Mouse (Mus musculus): ENCODE data around the gene Rap1gap2. TPM values are rescaled to one million over a fixed set of nuclear protein-coding genes. Genes with fewer than 3 reads are reported as not detected.

The Rap1gap2 gene
- 0.08 TPM for polyA plus RNA-seq (2014; fragmentation: Illumina TruSeq; extraction: RNeasy Lipid Tissue Mini Kit (QIAGEN cat#74804); ENCODE audit: low read depth, low replicate concordance)

DNA sequence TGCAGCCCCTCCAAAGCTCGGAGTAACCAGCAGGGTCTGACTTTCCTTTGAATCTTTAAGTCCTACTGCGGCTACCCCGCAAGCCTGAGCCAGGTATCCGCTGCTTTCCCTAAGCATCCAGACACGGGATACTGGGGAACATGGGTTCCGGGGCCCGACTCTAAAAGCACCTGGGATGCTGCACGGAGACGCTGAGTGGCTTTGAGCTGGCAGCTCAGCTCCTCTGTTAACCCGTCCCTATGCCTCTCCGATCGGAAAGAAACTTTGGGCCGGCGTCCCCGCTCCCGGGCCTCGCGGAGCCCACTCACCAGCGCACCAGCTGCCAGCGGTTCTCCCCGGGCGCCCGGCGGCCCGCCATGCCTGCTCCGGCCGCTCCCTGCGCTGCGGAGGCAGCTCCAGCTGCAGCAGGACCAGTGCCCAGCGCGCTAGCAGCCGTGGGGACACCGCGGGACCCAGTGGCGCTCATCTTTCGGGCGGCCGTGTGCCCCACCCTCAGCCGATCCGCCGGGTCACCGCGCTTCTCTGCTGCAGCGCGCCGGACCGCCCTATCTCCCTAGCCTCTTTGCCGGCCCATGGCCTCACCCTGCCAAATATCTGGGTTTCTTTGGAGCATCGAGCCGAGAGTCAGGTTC, at the start of gene Rap1gap2:
Rap1gap2 (minus strand) TSS at position 371 of the 632 bp plus-strand sequence.

DNA sequence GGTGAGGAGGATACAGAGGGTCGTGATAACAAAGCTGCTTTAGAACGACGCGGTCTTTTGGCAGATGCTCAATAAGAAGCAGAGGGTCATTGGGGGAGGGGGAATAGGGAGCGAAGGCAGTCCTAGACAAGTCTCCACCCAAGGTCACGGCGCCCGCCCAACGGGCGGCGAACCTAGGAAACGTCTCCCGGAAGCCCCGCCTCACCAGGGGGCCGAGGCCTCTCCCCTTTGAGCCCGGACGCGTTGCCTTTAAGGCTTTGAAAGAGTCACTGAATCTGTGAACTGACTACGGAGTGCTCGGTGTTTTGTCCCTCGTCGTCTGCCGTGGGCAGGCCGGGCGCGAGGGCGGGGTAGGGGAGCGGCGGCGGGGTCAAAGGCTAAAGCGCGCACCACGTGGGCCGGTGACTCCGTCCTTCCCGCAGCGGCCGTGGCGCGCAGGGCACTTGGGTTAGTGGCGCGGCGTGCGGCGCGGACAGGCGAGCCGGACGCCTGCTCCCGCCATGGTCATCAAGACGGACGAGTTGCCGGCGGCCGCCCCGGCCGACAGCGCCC, 38.5 kb upstream of the Rap1gap2 start, which contains the start of gene Cluh:
Cluh (plus strand) TSS at position 401 of the 552 bp plus-strand sequence.

DNA sequence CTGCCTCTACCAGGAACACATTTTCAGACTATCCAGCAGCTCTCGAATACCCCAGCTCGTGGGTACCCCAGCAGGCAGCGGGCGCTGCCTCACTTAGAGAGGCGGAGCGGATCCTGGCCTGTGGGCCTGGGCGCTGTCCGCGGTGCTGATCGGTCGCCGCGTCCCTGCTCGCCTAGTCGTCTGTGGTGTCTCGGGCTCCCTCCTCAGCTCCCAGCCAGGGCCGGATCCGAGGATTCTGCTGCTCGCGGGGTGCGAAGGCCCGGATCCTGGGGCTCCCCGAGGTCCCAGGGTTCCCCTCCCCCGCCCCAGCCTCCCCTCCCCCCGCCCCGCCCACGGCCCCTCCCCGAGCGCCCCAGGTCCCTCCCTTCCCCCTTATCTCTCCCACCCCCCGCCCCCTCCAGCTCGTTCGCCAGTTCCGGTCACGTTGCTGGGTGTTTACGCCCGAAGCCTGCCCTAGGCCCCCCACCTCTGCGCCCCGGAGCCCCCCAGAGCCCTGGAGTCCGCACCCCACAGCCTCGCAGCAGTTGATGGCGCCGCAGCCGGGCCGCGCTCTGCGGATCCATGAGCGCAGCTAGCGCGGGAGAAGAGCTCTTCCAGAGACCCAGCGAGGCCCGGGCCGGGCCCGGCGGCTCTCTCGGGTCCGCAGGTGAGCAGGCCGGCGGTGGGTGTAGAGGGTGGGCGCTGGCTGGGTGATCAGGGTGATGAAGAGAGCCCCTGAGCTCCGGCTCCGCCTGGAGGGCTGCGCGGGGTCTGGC, 8.7 kb upstream of the Rap1gap2 start, which contains the start of gene Ccdc92b:
Ccdc92b (plus strand) TSS at position 405 of the 755 bp plus-strand sequence.

DNA sequence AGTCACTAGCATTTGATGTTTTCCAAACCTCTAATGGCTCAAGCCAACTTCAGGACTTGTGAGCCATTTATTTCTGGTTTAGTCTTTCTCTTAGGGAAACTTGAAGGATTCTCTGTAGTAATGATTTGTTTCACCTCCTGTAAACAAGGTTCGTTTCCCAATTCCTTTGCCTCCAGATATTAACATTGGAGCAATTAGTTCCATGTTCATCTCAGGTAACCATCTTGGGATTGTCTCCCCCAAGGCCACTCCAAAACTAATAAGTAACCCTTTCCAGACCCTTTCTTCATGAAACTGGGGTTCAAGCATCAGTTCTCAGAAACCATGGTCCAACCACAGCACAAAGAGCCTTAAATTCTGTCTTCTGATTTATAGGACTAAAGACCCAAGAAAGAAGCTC, 248.9 kb downstream of the Rap1gap2 start, which contains the start of gene Olfr412:
Olfr412 (plus strand) TSS at position 301 of the 400 bp plus-strand sequence.

GRCm38 (mm10) chr11:74352550-74352949, 258.2 kb downstream of the Rap1gap2 start, which contains the start of gene Olfr411:
Olfr411 (minus strand) TSS chr11:74352650.

DNA sequence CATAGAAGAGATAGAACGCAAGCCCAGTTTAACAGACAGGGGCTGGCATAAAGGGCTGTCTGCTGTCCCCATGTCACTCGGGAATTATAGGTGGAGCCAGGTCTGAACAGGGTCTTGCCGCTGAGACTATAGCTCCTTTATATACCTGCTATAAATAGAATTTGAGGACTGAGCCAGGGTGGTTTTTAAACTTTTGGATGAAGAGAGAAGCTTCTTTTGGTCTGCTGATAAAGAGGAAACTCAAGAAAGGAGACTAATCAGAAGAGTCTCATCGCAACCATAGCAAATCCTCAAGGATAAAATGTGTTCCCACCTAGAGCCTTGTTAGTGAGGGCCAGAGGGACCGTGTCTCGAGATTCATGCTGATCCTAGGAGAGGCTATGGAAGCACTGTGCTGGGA, 272.8 kb downstream of the Rap1gap2 start, which contains the start of gene Olfr410:
Olfr410 (minus strand) TSS at position 101 of the 400 bp plus-strand sequence.

Other genes with a start within 250 kb of the Rap1gap2 start
- not detected for gene Olfr412, start 248.8 kb downstream of the Rap1gap2 start, polyA plus RNA-seq (2014; fragmentation: Illumina TruSeq; extraction: RNeasy Lipid Tissue Mini Kit (QIAGEN cat#74804); ENCODE audit: low read depth, low replicate concordance)
- gene Ccdc92b, start 8.7 kb upstream of the Rap1gap2 start, polyA plus RNA-seq (2014; fragmentation: Illumina TruSeq; extraction: RNeasy Lipid Tissue Mini Kit (QIAGEN cat#74804); ENCODE audit: low read depth, low replicate concordance), result not detected
- 13.1 TPM for gene Cluh, start 38.6 kb upstream of the Rap1gap2 start, polyA plus RNA-seq (2014; fragmentation: Illumina TruSeq; extraction: RNeasy Lipid Tissue Mini Kit (QIAGEN cat#74804); ENCODE audit: low read depth, low replicate concordance)
- 162 TPM for gene Pafah1b1, start 113.8 kb upstream of the Rap1gap2 start, polyA plus RNA-seq (2014; fragmentation: Illumina TruSeq; extraction: RNeasy Lipid Tissue Mini Kit (QIAGEN cat#74804); ENCODE audit: low read depth, low replicate concordance)
- 13.4 TPM for gene Mettl16, start 159.9 kb upstream of the Rap1gap2 start, polyA plus RNA-seq (2014; fragmentation: Illumina TruSeq; extraction: RNeasy Lipid Tissue Mini Kit (QIAGEN cat#74804); ENCODE audit: low read depth, low replicate concordance)
- 1.2 TPM for gene Mnt, start 220.0 kb upstream of the Rap1gap2 start, polyA plus RNA-seq (2014; fragmentation: Illumina TruSeq; extraction: RNeasy Lipid Tissue Mini Kit (QIAGEN cat#74804); ENCODE audit: low read depth, low replicate concordance)

Data from liver, adult 10 weeks (tissue).